Mouse (Mus musculus) MEL (cell line): Measurements from ENCODE around the gene Ino80d. TPM values are rescaled to one million over a fixed set of nuclear protein-coding genes. Genes with fewer than 3 reads are reported as not detected.

Source experiments
- DNase-seq: peaks from one replicate; pipeline ENCODE4 v3.0.0; 2011; ENCODE audit warnings: low read depth, low spot score
- H3K27ac ChIP-seq: 2 replicates; pipeline ENCODE4 v1.5.1; 2012; ENCODE audit warnings: low read depth, mild to moderate bottlenecking, control low read depth, low read length, moderate library complexity; ENCODE audit not compliant: control insufficient read depth
- H3K27me3 ChIP-seq, 2 experiments: fragments of 150-350 bp in 1 of 2; sonication (generic) in 1 of 2; 2 replicates each; pipeline ENCODE4 v1.6.1; 2012; ENCODE audit warnings: low read length in 2 of 2, mild to moderate bottlenecking in 2 of 2, improper control_type of control experiment in 1 of 2, moderate library complexity in 1 of 2; ENCODE audit not compliant: insufficient read depth in 2 of 2, control insufficient read depth in 1 of 2
- H3K36me3 ChIP-seq, 2 experiments: 2 replicates each; pipeline ENCODE4 v1.6.1; 2012 to 2014; ENCODE audit warnings: low read length in 2 of 2, improper control_type of control experiment in 1 of 2, inconsistent platforms in 1 of 2, mild to moderate bottlenecking in 1 of 2; ENCODE audit not compliant: insufficient read depth in 2 of 2, control insufficient read depth in 1 of 2
- H3K4me1 ChIP-seq, 2 experiments: fragments of 150-350 bp in 1 of 2; sonication (generic) in 1 of 2; 2 replicates each; pipeline ENCODE4 v1.6.1; 2012; ENCODE audit warnings: low read length in 2 of 2, improper control_type of control experiment in 1 of 2, mild to moderate bottlenecking in 1 of 2; ENCODE audit not compliant: insufficient read depth in 2 of 2, control insufficient read depth in 1 of 2
- H3K4me3 ChIP-seq, 2 experiments: fragments of 150-350 bp in 1 of 2; sonication (generic) in 1 of 2; 2 replicates each; pipeline ENCODE4 v1.5.1; 2012; ENCODE audit warnings: low read depth in 2 of 2, low read length in 2 of 2, mild to moderate bottlenecking in 2 of 2, moderate library complexity in 2 of 2, control low read depth in 1 of 2, improper control_type of control experiment in 1 of 2; ENCODE audit not compliant: control insufficient read depth in 1 of 2, insufficient read depth in 1 of 2
- H3K79me2 ChIP-seq: 2 replicates; pipeline ENCODE4 v1.6.1; 2012; ENCODE audit warnings: mild to moderate bottlenecking, low read length, moderate library complexity; ENCODE audit not compliant: control insufficient read depth, poor library complexity, insufficient read depth
- H3K9ac ChIP-seq: 2 replicates; pipeline ENCODE4 v1.6.1; 2012; ENCODE audit warnings: low read depth, mild to moderate bottlenecking, control low read depth, low read length, moderate library complexity; ENCODE audit not compliant: control insufficient read depth, poor library complexity, severe bottlenecking
- H3K9me3 ChIP-seq: fragments of 150-350 bp; sonication (generic); replicated peaks from 2 replicates; pipeline ENCODE4 v1.6.1; 2012; ENCODE audit warnings: mild to moderate bottlenecking, low read length, improper control_type of control experiment, moderate library complexity; ENCODE audit not compliant: insufficient read depth
- CHD2 ChIP-seq: IDR thresholded peaks from 2 replicates; pipeline ENCODE4 v1.6.1; 2011; ENCODE audit warnings: low read length, improper control_type of control experiment
- CTCF ChIP-seq, 3 experiments: IDR thresholded peaks in 2 of 3; conservative IDR thresholded peaks in 1 of 3; 2 replicates each; pipeline ENCODE4 v1.5.1; 2011 to 2012; ENCODE audit warnings: low read length in 3 of 3, low read depth in 2 of 3, mild to moderate bottlenecking in 2 of 3, improper control_type of control experiment in 1 of 3, inconsistent platforms in 1 of 3, mixed read lengths in 1 of 3, moderate library complexity in 1 of 3; ENCODE audit not compliant: control insufficient read depth in 1 of 3, insufficient read depth in 1 of 3, poor library complexity in 1 of 3, severe bottlenecking in 1 of 3
- E2F4 ChIP-seq: IDR thresholded peaks from 2 replicates; pipeline ENCODE4 v1.6.1; 2011; ENCODE audit warnings: low read depth, low read length, improper control_type of control experiment, borderline replicate concordance
- ELF1 ChIP-seq: IDR thresholded peaks from 2 replicates; pipeline ENCODE4 v1.6.1; 2014; ENCODE audit warnings: low read depth, mild to moderate bottlenecking, inconsistent platforms, low read length, improper control_type of control experiment, moderate library complexity
- EP300 ChIP-seq, 2 experiments: IDR thresholded peaks; 2 replicates each; pipeline ENCODE4 v1.6.1; 2011; ENCODE audit warnings: improper control_type of control experiment in 2 of 2, low read length in 2 of 2, low read depth in 1 of 2, mild to moderate bottlenecking in 1 of 2
- HCFC1 ChIP-seq: IDR thresholded peaks from 2 replicates; pipeline ENCODE4 v1.6.1; 2012; ENCODE audit warnings: low read depth, mild to moderate bottlenecking, inconsistent platforms, low read length, improper control_type of control experiment, moderate library complexity
- JUND ChIP-seq: IDR thresholded peaks from 2 replicates; pipeline ENCODE4 v1.6.1; 2011; ENCODE audit warnings: low read depth, mild to moderate bottlenecking, improper control_type of control experiment, low read length
- MAX ChIP-seq: IDR thresholded peaks from 2 replicates; pipeline ENCODE4 v1.6.1; 2011; ENCODE audit warnings: low read length, improper control_type of control experiment
- MAZ ChIP-seq: IDR thresholded peaks from 2 replicates; pipeline ENCODE4 v1.6.1; 2012; ENCODE audit warnings: low read depth, mild to moderate bottlenecking, inconsistent platforms, low read length, improper control_type of control experiment
- MYB ChIP-seq: IDR thresholded peaks from 2 replicates; pipeline ENCODE4 v1.6.1; 2011; ENCODE audit warnings: mild to moderate bottlenecking, low read depth, low read length, improper control_type of control experiment
- NELFE ChIP-seq: IDR thresholded peaks from 2 replicates; pipeline ENCODE4 v1.6.1; 2011; ENCODE audit warnings: low read depth, low read length, improper control_type of control experiment
- NRF1 ChIP-seq: IDR thresholded peaks from 2 replicates; pipeline ENCODE4 v1.6.1; 2014; ENCODE audit warnings: low read depth, mild to moderate bottlenecking, inconsistent platforms, low read length, improper control_type of control experiment, moderate library complexity; ENCODE audit not compliant: poor library complexity, insufficient read depth, severe bottlenecking
- POLR2A ChIP-seq, 2 experiments: IDR thresholded peaks; 2 replicates each; pipeline ENCODE4 v1.6.1; 2011 to 2012; ENCODE audit warnings: low read length in 2 of 2, mild to moderate bottlenecking in 2 of 2, control low read depth in 1 of 2, improper control_type of control experiment in 1 of 2, low read depth in 1 of 2, moderate library complexity in 1 of 2; ENCODE audit not compliant: control insufficient read depth in 1 of 2, insufficient read depth in 1 of 2, poor library complexity in 1 of 2
- POLR2AphosphoS5 ChIP-seq: IDR thresholded peaks from 2 replicates; pipeline ENCODE4 v1.6.1; 2012; ENCODE audit warnings: low read depth, borderline replicate concordance, mild to moderate bottlenecking, inconsistent platforms, low read length, moderate library complexity, mixed read lengths
- RAD21 ChIP-seq: IDR thresholded peaks from 2 replicates; pipeline ENCODE4 v1.6.1; 2011; ENCODE audit warnings: mild to moderate bottlenecking, low read depth, low read length, improper control_type of control experiment
- RCOR1 ChIP-seq: IDR thresholded peaks from 2 replicates; pipeline ENCODE4 v1.6.1; 2012; ENCODE audit warnings: low read depth, mild to moderate bottlenecking, inconsistent platforms, low read length, improper control_type of control experiment
- SIN3A ChIP-seq: IDR thresholded peaks from 2 replicates; pipeline ENCODE4 v1.6.1; 2012; ENCODE audit warnings: low read length, improper control_type of control experiment, inconsistent platforms
- TBP ChIP-seq: IDR thresholded peaks from 2 replicates; pipeline ENCODE4 v1.8.0; 2011; ENCODE audit warnings: low read depth, low read length, improper control_type of control experiment
- TCF12 ChIP-seq: IDR thresholded peaks from 2 replicates; pipeline ENCODE4 v1.6.1; 2014; ENCODE audit warnings: low read depth, mild to moderate bottlenecking, inconsistent platforms, low read length, improper control_type of control experiment, moderate library complexity
- UBTF ChIP-seq: IDR thresholded peaks from 2 replicates; pipeline ENCODE4 v1.6.1; 2012; ENCODE audit warnings: low read depth, mild to moderate bottlenecking, inconsistent platforms, low read length, improper control_type of control experiment, moderate library complexity, borderline replicate concordance; ENCODE audit not compliant: insufficient read depth
- USF1 ChIP-seq: IDR thresholded peaks from 2 replicates; pipeline ENCODE4 v1.6.1; 2014; ENCODE audit warnings: low read depth, mild to moderate bottlenecking, inconsistent platforms, low read length, improper control_type of control experiment, moderate library complexity
- ZC3H11A ChIP-seq: IDR thresholded peaks from 2 replicates; pipeline ENCODE4 v1.6.1; 2012; ENCODE audit warnings: low read depth, mild to moderate bottlenecking, inconsistent platforms, low read length, improper control_type of control experiment
- polyA plus RNA-seq, 2 experiments: library from polyadenylated mRNA; stranded (reverse) in 1 of 2; unstranded in 1 of 2; fragments of >175 nt in 1 of 2; fragments of >200 nt in 1 of 2; gene quantifications; 2 replicates each; pipeline versions ENCODE4 v1.2.1 to v1.2.4; 2012; ENCODE audit warnings: low replicate concordance in 2 of 2, low read depth in 1 of 2; ENCODE audit not compliant: insufficient read length in 2 of 2, insufficient read depth in 1 of 2, missing spikeins in 1 of 2
- total RNA-seq: library from RNA; depleted of rRNA; stranded (reverse); fragments of 300-350 nt; gene quantifications from 2 replicates; pipeline ENCODE4 v1.2.3, GENCODE M21; 2012

Ino80d gene
- total and polyA plus RNA-seq, 3 experiments, result 4.0 to 5.8 TPM; not detected in 1

- H3K4me1 ChIP-seq, result no peaks in the 10 kb centered on the region
- H3K79me2 ChIP-seq, result no peaks in the 10 kb centered on the region
- no peak overlapping the region for H3K27ac ChIP-seq
- no peak overlapping the region for H3K4me3 ChIP-seq
- H3K27me3 ChIP-seq, result no peaks in the 10 kb centered on the region
- H3K9ac ChIP-seq, result no peak overlapping the region
- no peaks in the 10 kb centered on the region for H3K9me3 ChIP-seq
- no peak for DNase-seq
- no peak for TF ChIP-seq RCOR1
- TF ChIP-seq MAX, result no peak
- TF ChIP-seq POLR2A (IDR thresholded peaks at IDR 0.05; ENCODE audit: control insufficient read depth in 1 of 2, insufficient read depth in 1 of 2, low read depth in 1 of 2, low read length in 2 of 2, poor library complexity in 1 of 2), result no peak
- H3K36me3 ChIP-seq, result peaks cover 0 to 9% of the 10 kb centered on the region in 2 experiments; a peak in 2 of 4 replicates
Observed at GRCm38 (mm10) chr1:63057318-63057717, 57.1 kb downstream of the Ino80d start.

- Histone ChIP-seq H3K4me1 (no peaks in the 10 kb centered on the region), H3K9ac (no peak overlapping the region), H3K79me2 (no peaks in the 10 kb centered on the region), H3K27me3 (no peaks in the 10 kb centered on the region), H3K27ac (no peak overlapping the region), H3K4me3 (no peak overlapping the region), H3K36me3 (peaks cover 2% of the 10 kb centered on the region in 2 experiments), H3K9me3 (no peaks in the 10 kb centered on the region)
- DNase-seq, result no peak
- no peak for TF ChIP-seq CTCF (IDR thresholded peaks at IDR 0.05 in 2 of 3, conservative IDR thresholded peaks at IDR 0.05 in 1 of 3; ENCODE audit: control insufficient read depth in 1 of 3, insufficient read depth in 1 of 3, low read depth in 2 of 3, low read length in 3 of 3, poor library complexity in 1 of 3, severe bottlenecking in 1 of 3)
- TF ChIP-seq USF1, result no peak
- no peak for TF ChIP-seq MAZ
- TF ChIP-seq MAX, result no peak
Observed at GRCm38 (mm10) chr1:63055386-63055785, 59.1 kb downstream of the Ino80d start.

- no peak for DNase-seq
- TF ChIP-seq TCF12 (no peak), HCFC1 (no peak), EP300 (IDR thresholded peaks at IDR 0.05; ENCODE audit: low read depth in 1 of 2, low read length in 2 of 2) (no peak), POLR2AphosphoS5 (no peak), UBTF (no peak), CHD2 (no peak), NELFE (no peak), CTCF (IDR thresholded peaks at IDR 0.05 in 2 of 3, conservative IDR thresholded peaks at IDR 0.05 in 1 of 3; ENCODE audit: control insufficient read depth in 1 of 3, insufficient read depth in 1 of 3, low read depth in 2 of 3, low read length in 3 of 3, poor library complexity in 1 of 3, severe bottlenecking in 1 of 3) (no peak), NRF1 (no peak), E2F4 (no peak), SIN3A (no peak), ELF1 (no peak), RAD21 (no peak), JUND (no peak), TBP (no peak), MYB (no peak), ZC3H11A (no peak)
- peaks cover 2 to 11% of the 10 kb centered on the region in 2 experiments for H3K36me3 ChIP-seq
- no peaks in the 10 kb centered on the region for H3K79me2 ChIP-seq
- H3K4me1 ChIP-seq, result peaks cover 3 to 4% of the 10 kb centered on the region in 2 experiments
- no peaks in the 10 kb centered on the region for H3K9me3 ChIP-seq
- H3K27ac ChIP-seq, result no peak overlapping the region
- H3K4me3 ChIP-seq, result no peak overlapping the region
- H3K27me3 ChIP-seq, result no peaks in the 10 kb centered on the region
- no peak overlapping the region for H3K9ac ChIP-seq
Observed at GRCm38 (mm10) chr1:63050866-63051265, 63.6 kb downstream of the Ino80d start.
